Mouse (Mus musculus): ENCODE results near the gene Rinl. TPM values are rescaled to one million over a fixed set of nuclear protein-coding genes. Genes with fewer than 3 reads are reported as not detected.
A peak's percentile ranks its signal among the peaks of the same experiment; 100 is the strongest.

Rinl gene
- polyA plus RNA-seq, 1 experiment from 2014 or later: 3.3 TPM

DNA sequence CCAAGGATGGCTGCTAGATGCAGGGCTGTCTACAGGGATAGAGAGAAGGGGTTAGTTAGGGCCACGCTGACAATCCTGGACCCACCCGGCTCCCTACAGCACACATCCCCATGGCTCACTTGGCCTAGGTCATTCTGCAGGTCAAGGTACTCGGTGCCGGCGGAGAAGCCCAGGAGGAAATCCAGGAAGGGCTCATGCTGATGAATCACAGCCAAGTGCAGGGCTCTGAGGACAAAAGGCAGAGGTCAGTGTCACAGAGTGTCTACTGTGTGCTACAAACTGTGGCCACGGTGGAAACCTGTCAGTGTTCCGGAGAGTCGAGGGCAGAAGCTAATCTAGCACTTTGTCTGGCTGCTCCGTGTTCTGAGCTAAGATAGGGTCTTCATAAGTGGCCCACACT lies 26.9 kb upstream of the Rinl start:
- no peak for ATAC-seq (ENCODE audit: insufficient number of reproducible peaks, insufficient read depth, low FRiP score, low read depth)
- Histone ChIP-seq H3K9ac (replicated peaks; ENCODE audit: low read depth, low read length) (no peak overlapping the region), H3K4me1 (ENCODE audit: control insufficient read depth, insufficient read depth, low read length) (peaks cover 6% of the 10 kb centered on the region; the same call in 1 of the 2 replicates), H3K4me2 (replicated peaks; ENCODE audit: low read depth, low read length) (no peak overlapping the region), H3K9me3 (ENCODE audit: control insufficient read depth, low read depth, low read length) (no peaks in the 10 kb centered on the region), H3K4me3 (ENCODE audit: low read depth, low read length) (no peak overlapping the region), H3K27ac (ENCODE audit: low read length) (no peak overlapping the region), H3K27me3 (ENCODE audit: control insufficient read depth, insufficient read depth, low read length) (no peaks in the 10 kb centered on the region), H3K36me3 (ENCODE audit: control insufficient read depth, insufficient read depth, low read length) (peaks cover 11% of the 10 kb centered on the region)
- 87% methylated on average over 9 of the region's 9 CpGs for WGBS

DNA sequence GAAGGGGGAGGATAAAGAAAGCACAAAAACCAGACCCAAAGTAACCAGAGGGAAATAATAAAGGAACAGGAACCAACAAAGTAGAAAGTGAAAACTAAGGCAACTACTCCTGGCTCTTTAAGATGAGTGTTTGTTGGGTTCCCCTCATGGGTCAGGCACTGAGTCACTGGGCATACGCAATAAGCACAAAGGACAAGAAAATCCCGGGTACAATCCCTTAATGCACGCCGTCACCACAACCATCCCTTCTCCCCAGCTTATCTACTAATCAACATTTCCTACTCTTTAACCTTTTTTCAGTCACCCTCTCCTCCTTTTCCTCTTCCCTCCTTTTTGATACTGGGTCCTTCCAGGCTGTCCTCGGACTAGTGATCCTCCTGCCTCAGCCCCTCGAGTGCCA lies 23.6 kb upstream of the Rinl start:
- Histone ChIP-seq H3K27ac (ENCODE audit: low read length) (no peak overlapping the region), H3K4me3 (ENCODE audit: low read depth, low read length) (no peak overlapping the region; the same call in 1 of the 2 replicates), H3K4me1 (ENCODE audit: control insufficient read depth, insufficient read depth, low read length) (peaks cover 14% of the 10 kb centered on the region), H3K9ac (replicated peaks; ENCODE audit: low read depth, low read length) (no peak overlapping the region), H3K9me3 (ENCODE audit: control insufficient read depth, low read depth, low read length) (no peaks in the 10 kb centered on the region), H3K27me3 (ENCODE audit: control insufficient read depth, insufficient read depth, low read length) (no peaks in the 10 kb centered on the region), H3K36me3 (ENCODE audit: control insufficient read depth, insufficient read depth, low read length) (peaks cover 11% of the 10 kb centered on the region), H3K4me2 (replicated peaks; ENCODE audit: low read depth, low read length) (peak overlapping the region; percentile 66)
- 80% methylated on average over 6 of the region's 6 CpGs for WGBS
- no peak for ATAC-seq (ENCODE audit: insufficient number of reproducible peaks, insufficient read depth, low FRiP score, low read depth)

DNA sequence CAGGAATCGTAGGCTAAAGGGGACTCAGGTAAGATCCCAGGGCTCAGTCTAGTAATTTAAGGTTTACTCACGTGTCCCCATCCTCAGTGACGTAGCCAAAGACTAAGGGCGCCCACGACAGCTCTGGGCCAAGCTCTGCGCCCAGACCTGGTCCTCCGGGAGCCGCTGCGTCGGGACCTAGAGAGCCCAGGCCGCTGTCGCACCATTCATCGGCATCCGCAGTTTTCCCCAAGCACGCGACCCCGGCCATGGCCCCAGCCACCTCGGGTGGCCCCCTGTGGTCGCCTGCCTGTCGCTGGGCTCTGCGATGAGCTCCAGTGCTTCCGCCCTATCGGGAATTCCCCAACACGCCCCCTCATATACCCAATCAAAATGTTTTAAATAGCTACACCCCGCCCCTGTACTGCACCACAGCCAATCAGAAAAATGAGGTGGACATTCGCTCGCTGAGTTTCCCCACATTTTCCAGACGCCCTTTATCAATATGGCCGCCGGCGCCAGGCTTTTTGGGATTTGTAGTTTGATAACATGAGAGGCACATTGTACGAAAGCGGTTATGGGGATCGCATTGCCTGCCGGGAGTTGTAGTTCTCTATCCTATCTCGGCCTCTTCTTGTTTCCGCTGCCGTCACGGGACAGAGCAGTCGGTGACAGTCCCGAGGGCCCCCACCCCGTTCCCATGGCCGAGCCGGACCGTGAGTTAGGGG lies 22.4 kb upstream of the Rinl start, which contains the start of gene Sirt2:
TSS of gene Sirt2 (plus strand) at position 563 of the 707 bp plus-strand sequence.
- Histone ChIP-seq H3K27ac (ENCODE audit: low read length) (no peak within 1 kb of the TSS), H3K36me3 (ENCODE audit: control insufficient read depth, insufficient read depth, low read length) (peaks cover 3% of the 10 kb centered on the region), H3K4me2 (replicated peaks; ENCODE audit: low read depth, low read length) (peak within 1 kb of the TSS; percentile 66), H3K4me3 (ENCODE audit: low read depth, low read length) (peak within 1 kb of the TSS; percentile 79), H3K4me1 (ENCODE audit: control insufficient read depth, insufficient read depth, low read length) (peaks cover 14% of the 10 kb centered on the region), H3K27me3 (ENCODE audit: control insufficient read depth, insufficient read depth, low read length) (no peaks in the 10 kb centered on the region), H3K9me3 (ENCODE audit: control insufficient read depth, low read depth, low read length) (no peaks in the 10 kb centered on the region), H3K9ac (replicated peaks; ENCODE audit: low read depth, low read length) (peak within 1 kb of the TSS; percentile 45)
- WGBS: under 1% methylated on average over 45 of the region's 45 CpGs
- peak; percentile 98 for ATAC-seq (ENCODE audit: insufficient number of reproducible peaks, insufficient read depth, low FRiP score, low read depth)

DNA sequence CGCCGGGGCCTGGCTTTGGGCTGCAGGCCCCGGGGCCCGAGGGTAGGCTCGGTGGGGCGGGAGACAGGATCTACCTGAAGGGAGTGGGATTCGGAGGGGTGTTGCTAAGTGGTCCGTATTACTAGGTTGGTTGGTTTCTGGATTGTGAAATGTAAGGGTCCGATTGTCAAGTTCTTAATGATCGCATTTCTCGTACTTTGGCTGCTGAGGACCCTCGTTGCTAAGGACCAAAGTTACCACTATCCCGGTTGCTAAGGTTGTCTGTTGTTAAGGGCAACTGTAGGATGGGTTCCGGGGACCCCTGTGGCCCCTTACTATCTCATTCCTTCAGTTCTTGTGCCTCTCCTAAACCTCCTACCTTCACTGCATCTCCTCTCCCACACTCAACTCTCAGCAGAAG lies 21.9 kb upstream of the Rinl start:
- Histone ChIP-seq H3K27ac (ENCODE audit: low read length) (no peak overlapping the region), H3K4me2 (replicated peaks; ENCODE audit: low read depth, low read length) (peak overlapping the region; percentile 62), H3K9me3 (ENCODE audit: control insufficient read depth, low read depth, low read length) (no peaks in the 10 kb centered on the region), H3K4me3 (ENCODE audit: low read depth, low read length) (peak overlapping the region; percentile 79), H3K36me3 (ENCODE audit: control insufficient read depth, insufficient read depth, low read length) (no peaks in the 10 kb centered on the region; the same call in 1 of the 2 replicates), H3K27me3 (ENCODE audit: control insufficient read depth, insufficient read depth, low read length) (no peaks in the 10 kb centered on the region), H3K4me1 (ENCODE audit: control insufficient read depth, insufficient read depth, low read length) (peaks cover 14% of the 10 kb centered on the region), H3K9ac (replicated peaks; ENCODE audit: low read depth, low read length) (peak overlapping the region; percentile 43)
- no peak for ATAC-seq (ENCODE audit: insufficient number of reproducible peaks, insufficient read depth, low FRiP score, low read depth)
- 6% methylated on average over 14 of the region's 14 CpGs for WGBS

DNA sequence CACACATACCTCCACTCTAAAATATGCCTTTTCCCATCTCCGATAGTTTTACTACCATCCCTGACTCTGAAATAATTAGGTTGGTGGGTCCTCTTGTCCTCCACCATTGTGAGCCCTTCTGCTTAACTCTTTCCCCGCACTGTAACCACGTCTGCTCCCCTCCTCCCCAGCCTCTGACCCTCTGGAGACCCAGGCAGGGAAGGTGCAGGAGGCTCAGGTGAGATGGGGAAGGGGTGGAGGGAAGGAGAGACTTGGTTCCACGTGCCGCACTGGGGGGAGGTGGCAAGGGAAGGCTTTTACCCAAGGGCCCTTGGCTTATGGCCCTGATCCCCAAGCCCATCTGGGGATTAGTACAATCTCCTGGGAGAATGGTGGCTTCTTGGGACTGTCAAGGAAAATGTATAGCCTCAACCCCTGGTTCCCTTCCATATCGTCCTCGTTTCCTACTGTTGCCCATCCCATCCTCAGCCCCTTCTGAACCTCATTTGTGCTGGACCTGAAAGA lies 21.3 kb upstream of the Rinl start, which contains the start of gene Nfkbib:
TSS of gene Nfkbib (minus strand) at position 51 of the 504 bp plus-strand sequence.
- peak within 1 kb of the TSS; percentile 79 for H3K4me3 ChIP-seq (ENCODE audit: low read depth, low read length)
- peak within 1 kb of the TSS; percentile 66 for H3K4me2 ChIP-seq (replicated peaks; ENCODE audit: low read depth, low read length)
- H3K9me3 ChIP-seq (ENCODE audit: control insufficient read depth, low read depth, low read length): no peaks in the 10 kb centered on the region
- H3K27me3 ChIP-seq (ENCODE audit: control insufficient read depth, insufficient read depth, low read length): no peaks in the 10 kb centered on the region
- WGBS: 56% methylated on average over 7 of the region's 7 CpGs
- ATAC-seq (ENCODE audit: insufficient number of reproducible peaks, insufficient read depth, low FRiP score, low read depth): no peak
- no peak within 1 kb of the TSS for H3K27ac ChIP-seq (ENCODE audit: low read length)
- peaks cover 14% of the 10 kb centered on the region for H3K4me1 ChIP-seq (ENCODE audit: control insufficient read depth, insufficient read depth, low read length)
- no peaks in the 10 kb centered on the region for H3K36me3 ChIP-seq (ENCODE audit: control insufficient read depth, insufficient read depth, low read length)
- peak within 1 kb of the TSS; percentile 45 for H3K9ac ChIP-seq (replicated peaks; ENCODE audit: low read depth, low read length)

DNA sequence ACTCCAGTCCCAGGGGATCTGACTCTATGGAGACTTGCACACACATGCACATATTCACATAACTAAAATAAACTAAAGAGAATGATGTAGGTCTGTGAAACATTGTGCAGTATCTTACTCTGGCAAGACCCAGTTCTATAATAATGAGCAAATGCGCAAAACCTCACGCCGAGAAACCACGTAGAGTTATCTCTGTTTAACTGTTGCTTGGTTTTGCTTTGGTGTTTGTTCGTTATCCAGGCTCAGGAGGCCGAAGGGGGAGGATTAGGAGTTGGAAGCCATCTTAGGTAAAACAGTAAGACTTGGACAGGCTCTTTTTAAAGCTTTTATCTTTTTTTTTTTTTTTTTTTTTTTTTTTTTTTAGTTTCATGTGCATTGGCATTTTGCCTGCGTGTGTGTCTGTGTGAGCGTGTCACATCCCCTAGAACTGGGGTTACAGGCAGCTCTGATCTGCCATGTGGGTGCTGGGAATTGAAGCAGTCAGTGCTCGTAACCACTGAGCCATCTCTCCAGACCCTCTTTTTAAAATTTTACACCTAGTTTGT lies 19.3 kb upstream of the Rinl start:
- no peak for ATAC-seq (ENCODE audit: insufficient number of reproducible peaks, insufficient read depth, low FRiP score, low read depth)

GRCm38 (mm10) chr7:28770309-28770708 lies 18.5 kb upstream of the Rinl start:
- Histone ChIP-seq H3K4me1 (ENCODE audit: control insufficient read depth, insufficient read depth, low read length) (peaks cover 13% of the 10 kb centered on the region), H3K9ac (replicated peaks; ENCODE audit: low read depth, low read length) (no peak overlapping the region), H3K9me3 (ENCODE audit: control insufficient read depth, low read depth, low read length) (no peaks in the 10 kb centered on the region), H3K27me3 (ENCODE audit: control insufficient read depth, insufficient read depth, low read length) (no peaks in the 10 kb centered on the region), H3K4me3 (ENCODE audit: low read depth, low read length) (no peak overlapping the region), H3K27ac (ENCODE audit: low read length) (no peak overlapping the region), H3K36me3 (ENCODE audit: control insufficient read depth, insufficient read depth, low read length) (peaks cover 4% of the 10 kb centered on the region; the same call in 1 of the 2 replicates), H3K4me2 (replicated peaks; ENCODE audit: low read depth, low read length) (no peak overlapping the region)
- WGBS: 91% methylated on average over 3 of the region's 3 CpGs
- no peak for ATAC-seq (ENCODE audit: insufficient number of reproducible peaks, insufficient read depth, low FRiP score, low read depth)

More for the DNA sequence above, 19.3 kb upstream of the Rinl start:
- no peak overlapping the region for H3K4me3 ChIP-seq (ENCODE audit: low read depth, low read length)
- H3K4me1 ChIP-seq (ENCODE audit: control insufficient read depth, insufficient read depth, low read length): peaks cover 14% of the 10 kb centered on the region
- H3K4me2 ChIP-seq (replicated peaks; ENCODE audit: low read depth, low read length): no peak overlapping the region
- H3K9ac ChIP-seq (replicated peaks; ENCODE audit: low read depth, low read length): no peak overlapping the region
- peaks cover 4% of the 10 kb centered on the region; the same call in 1 of the 2 replicates for H3K36me3 ChIP-seq (ENCODE audit: control insufficient read depth, insufficient read depth, low read length)
- H3K27me3 ChIP-seq (ENCODE audit: control insufficient read depth, insufficient read depth, low read length): no peaks in the 10 kb centered on the region
- no peak overlapping the region for H3K27ac ChIP-seq (ENCODE audit: low read length)
- H3K9me3 ChIP-seq (ENCODE audit: control insufficient read depth, low read depth, low read length): no peaks in the 10 kb centered on the region
- WGBS: 93% methylated on average over 9 of the region's 9 CpGs

DNA sequence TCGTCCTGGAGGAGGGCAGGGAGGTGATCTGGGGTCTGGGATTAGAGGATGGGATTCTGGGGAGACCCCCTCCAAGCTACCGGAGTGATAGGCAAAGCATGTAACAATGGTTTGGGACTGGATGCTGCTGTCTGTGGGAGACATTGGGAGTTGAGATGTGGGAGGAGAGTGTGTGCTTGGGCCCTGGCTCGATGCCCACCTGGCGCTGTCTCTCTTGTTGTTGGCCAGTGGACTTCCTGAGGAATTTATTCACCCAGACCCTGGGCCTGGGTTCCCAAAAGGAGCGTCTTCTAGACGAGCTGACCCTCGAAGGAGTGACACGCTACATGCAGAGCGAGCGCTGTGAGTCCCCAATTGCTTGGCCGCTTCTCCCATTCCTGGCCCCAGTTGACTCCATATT lies 16.9 kb upstream of the Rinl start:
- no peak for ATAC-seq (ENCODE audit: insufficient number of reproducible peaks, insufficient read depth, low FRiP score, low read depth)
- 90% methylated on average over 11 of the region's 11 CpGs for WGBS

More for the DNA sequence above, 16.9 kb upstream of the Rinl start:
- Histone ChIP-seq H3K4me3 (ENCODE audit: low read depth, low read length) (no peak overlapping the region), H3K9ac (replicated peaks; ENCODE audit: low read depth, low read length) (no peak overlapping the region), H3K4me2 (replicated peaks; ENCODE audit: low read depth, low read length) (no peak overlapping the region), H3K4me1 (ENCODE audit: control insufficient read depth, insufficient read depth, low read length) (peaks cover 8% of the 10 kb centered on the region), H3K27me3 (ENCODE audit: control insufficient read depth, insufficient read depth, low read length) (no peaks in the 10 kb centered on the region), H3K36me3 (ENCODE audit: control insufficient read depth, insufficient read depth, low read length) (peaks cover 4% of the 10 kb centered on the region), H3K27ac (ENCODE audit: low read length) (no peak overlapping the region), H3K9me3 (ENCODE audit: control insufficient read depth, low read depth, low read length) (no peaks in the 10 kb centered on the region)
